Mouse (Mus musculus) cerebellum, adult 2 months (tissue): ENCODE measurements around the gene Trim65. TPM values are rescaled to one million over a fixed set of nuclear protein-coding genes. Genes with fewer than 3 reads are reported as not detected.

Experiments used
- DNase-seq, 2 experiments: peaks; one replicate each; pipeline ENCODE4 v3.0.0; 2021
- H3K27ac ChIP-seq: fragments of 200-500 bp; 2 replicates; pipeline ENCODE4 v1.5.1; 2012; ENCODE audit warnings: low read length, control low read depth, inconsistent platforms; ENCODE audit not compliant: insufficient read depth
- H3K27me3 ChIP-seq: fragments of 200-500 bp; 2 replicates; pipeline ENCODE4 v1.6.1; 2012; ENCODE audit warnings: inconsistent platforms, mild to moderate bottlenecking, low read length, moderate library complexity; ENCODE audit not compliant: control insufficient read depth, insufficient read depth
- H3K4me1 ChIP-seq: fragments of 200-500 bp; 2 replicates; pipeline ENCODE4 v1.6.1; 2011; ENCODE audit warnings: low read length; ENCODE audit not compliant: control insufficient read depth, insufficient read depth
- H3K4me3 ChIP-seq: fragments of 200-500 bp; replicated peaks from 2 replicates; pipeline ENCODE3; 2011; ENCODE audit warnings: mild to moderate bottlenecking, low read depth, low read length, control low read depth; ENCODE audit not compliant: insufficient read depth
- CTCF ChIP-seq: fragments of 200-500 bp; IDR thresholded peaks from 2 replicates; pipeline ENCODE4 v1.5.1; 2011; ENCODE audit warnings: low read depth, mild to moderate bottlenecking, control low read depth, low read length, moderate library complexity, borderline replicate concordance; ENCODE audit not compliant: insufficient read depth
- POLR2A ChIP-seq: fragments of 200-500 bp; IDR thresholded peaks from 2 replicates; pipeline ENCODE4 v1.6.1; 2011; ENCODE audit warnings: low read length, control low read depth, borderline replicate concordance; ENCODE audit not compliant: insufficient read depth
- WGBS: fragments of 180-500 bp; shearing (Covaris S2); methylation state at CpG from one replicate; pipeline ENCODE4 v1.1.7; 2018; 5-methylcytosine and 5-hydroxymethylcytosine counted together
- polyA plus RNA-seq: library from polyadenylated mRNA; depleted of rRNA; stranded (reverse); fragments of >200 nt; gene quantifications from 2 replicates; pipeline ENCODE4 v1.2.3, GENCODE M21; 2012; rRNA removed

Gene Trim65
- polyA plus RNA-seq: 7.9 and 9.3 TPM in 2 replicates

DNA sequence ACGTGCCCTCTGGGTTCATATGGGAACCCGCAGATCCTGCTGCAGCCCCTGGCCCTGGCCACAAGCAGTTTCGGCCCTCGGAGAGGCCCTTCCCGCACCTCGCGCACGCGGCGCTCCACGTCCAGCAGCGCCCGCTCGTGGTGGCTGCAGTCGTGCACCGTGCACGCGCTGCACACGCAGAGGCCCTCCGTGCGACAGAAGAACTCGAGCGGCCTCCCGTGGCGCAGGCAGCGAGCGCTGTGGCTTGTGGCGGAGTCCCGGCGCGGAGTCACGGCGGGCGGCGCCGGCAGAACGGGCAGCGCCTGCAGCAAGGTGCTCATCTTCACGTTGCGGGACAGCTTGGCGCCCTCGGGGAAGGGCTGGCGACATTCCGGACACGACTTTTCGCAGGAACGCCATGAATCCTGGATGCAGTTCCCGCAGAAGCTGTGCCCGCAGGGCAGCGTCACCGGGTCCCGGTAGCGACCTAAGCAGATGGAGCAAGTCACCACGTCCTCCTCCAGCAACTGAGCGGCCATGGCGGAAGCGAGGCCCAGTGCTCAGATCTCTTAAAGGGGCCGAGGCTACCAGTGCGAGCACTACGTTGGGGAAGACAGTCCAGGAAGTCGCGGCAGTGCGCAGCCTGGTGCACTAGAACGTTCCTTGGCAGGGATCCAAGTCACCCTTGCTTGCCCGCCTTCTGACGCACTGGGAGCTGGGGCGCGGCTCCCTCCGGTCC lies at the start of gene Trim65:
TSS of gene Trim65 (minus strand) at position 641 of the 718 bp plus-strand sequence.
- peak; percentile 32; the same call in 1 of the 2 replicates for TF ChIP-seq POLR2A
- peak; percentile 69 for TF ChIP-seq CTCF
- H3K27ac ChIP-seq: peak within 1 kb of the TSS; percentile 72
- peak within 1 kb of the TSS; percentile 61 for H3K4me3 ChIP-seq
- no peaks in the 10 kb centered on the region for H3K27me3 ChIP-seq
- DNase-seq: peak; percentile 87
- peaks cover 21% of the 10 kb centered on the region for H3K4me1 ChIP-seq
- under 1% methylated on average over 69 of the region's 69 CpGs for WGBS

GRCm38 (mm10) chr11:116178411-116179121 lies 47.6 kb upstream of the Trim65 start:
- WGBS: 75% methylated on average over 20 of the region's 20 CpGs
- H3K27ac ChIP-seq: no peak overlapping the region
- H3K27me3 ChIP-seq: no peaks in the 10 kb centered on the region
- no peak for DNase-seq
- H3K4me1 ChIP-seq: no peaks in the 10 kb centered on the region
- TF ChIP-seq CTCF: no peak
- no peak for TF ChIP-seq POLR2A
- no peak overlapping the region for H3K4me3 ChIP-seq

DNA sequence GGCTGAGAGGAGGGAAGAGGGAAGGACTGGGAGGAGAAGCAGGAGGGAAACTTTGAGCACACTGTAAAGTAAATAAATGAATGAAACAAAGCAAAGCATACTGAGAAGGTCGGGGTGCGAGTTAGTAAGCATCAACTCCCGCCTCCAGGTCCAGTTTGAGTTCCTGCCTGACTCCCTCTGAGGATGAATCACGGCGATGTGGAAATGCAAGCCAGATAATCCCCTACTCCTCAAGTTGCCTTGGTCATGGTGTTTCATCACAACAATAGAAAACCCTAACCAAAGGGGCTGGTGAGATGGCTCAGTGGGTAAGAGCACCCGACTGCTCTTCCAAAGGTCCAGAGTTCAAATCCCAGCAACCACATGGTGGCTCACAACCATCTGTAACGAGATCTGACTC lies 45.1 kb upstream of the Trim65 start:
- WGBS: 83% methylated on average over 7 of the region's 7 CpGs
- no peak overlapping the region for H3K4me3 ChIP-seq
- DNase-seq: no peak
- H3K27me3 ChIP-seq: no peaks in the 10 kb centered on the region
- TF ChIP-seq POLR2A (no peak), CTCF (no peak)
- H3K4me1 ChIP-seq: no peaks in the 10 kb centered on the region
- no peak overlapping the region for H3K27ac ChIP-seq

GRCm38 (mm10) chr11:116174775-116175448 lies 44.0 kb upstream of the Trim65 start:
- no peaks in the 10 kb centered on the region for H3K4me1 ChIP-seq
- H3K4me3 ChIP-seq: no peak overlapping the region
- no peak for TF ChIP-seq POLR2A
- no peak for TF ChIP-seq CTCF
- no peak overlapping the region for H3K27ac ChIP-seq
- no peaks in the 10 kb centered on the region for H3K27me3 ChIP-seq
- 86% methylated on average over 22 of the region's 22 CpGs for WGBS
- no peak for DNase-seq

DNA sequence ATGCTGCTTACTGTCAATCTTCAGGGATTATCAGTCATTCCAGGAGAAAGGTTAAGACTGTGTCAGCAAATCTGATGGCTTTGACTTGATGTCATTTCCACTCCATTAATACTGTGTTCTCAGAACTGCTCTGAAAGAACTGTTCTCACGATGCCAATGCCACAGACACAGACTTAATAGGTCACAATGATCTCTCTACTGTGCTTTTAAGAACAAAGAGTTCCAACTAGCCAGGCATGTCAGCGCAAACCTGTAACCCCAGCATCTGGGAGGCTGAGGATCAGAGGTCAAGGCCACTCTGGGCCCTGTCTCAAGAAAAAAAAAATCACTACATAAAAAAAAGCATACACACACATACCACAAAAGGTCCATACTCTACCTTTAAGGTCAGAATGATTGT lies 41.0 kb upstream of the Trim65 start:
- WGBS: 82% methylated on average over 2 of the region's 2 CpGs

GRCm38 (mm10) chr11:116170003-116170800 lies 39.3 kb upstream of the Trim65 start:
- Histone ChIP-seq H3K4me1 (peaks cover 3% of the 10 kb centered on the region; the same call in 1 of the 2 replicates), H3K27ac (no peak overlapping the region), H3K4me3 (no peak overlapping the region), H3K27me3 (no peaks in the 10 kb centered on the region)
- 85% methylated on average over 5 of the region's 5 CpGs for WGBS
- DNase-seq: no peak
- TF ChIP-seq CTCF: no peak
- TF ChIP-seq POLR2A: no peak

More for the DNA sequence above, 41.0 kb upstream of the Trim65 start:
- Histone ChIP-seq H3K27ac (no peak overlapping the region), H3K27me3 (no peaks in the 10 kb centered on the region), H3K4me3 (no peak overlapping the region), H3K4me1 (no peaks in the 10 kb centered on the region)
- TF ChIP-seq CTCF: no peak
- DNase-seq: no peak

DNA sequence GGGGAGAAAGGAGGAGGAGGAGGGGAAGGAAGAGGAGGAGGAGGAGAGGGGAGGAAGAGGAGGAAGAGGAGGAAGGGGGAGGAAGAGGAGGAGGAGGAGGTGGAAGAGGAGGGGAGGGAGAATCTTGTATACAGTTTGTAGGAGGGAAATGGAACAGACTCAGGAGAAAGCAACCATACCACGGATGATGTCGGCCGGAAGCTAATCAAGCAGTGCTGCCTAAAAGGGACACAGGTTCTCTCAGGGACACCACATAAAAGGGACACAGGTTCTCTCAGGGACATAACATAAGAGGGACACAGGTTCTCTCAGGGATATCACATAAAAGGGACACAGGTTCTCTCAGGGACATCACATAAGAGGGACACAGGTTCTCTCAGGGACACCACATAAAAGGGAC lies 38.3 kb upstream of the Trim65 start:
- Histone ChIP-seq H3K27ac (no peak overlapping the region), H3K4me3 (no peak overlapping the region), H3K27me3 (no peaks in the 10 kb centered on the region), H3K4me1 (peaks cover 3% of the 10 kb centered on the region; the same call in 1 of the 2 replicates)
- WGBS: 82% methylated on average over 3 of the region's 3 CpGs
- no peak for TF ChIP-seq POLR2A
- TF ChIP-seq CTCF: no peak
- DNase-seq: no peak
